Mouse (Mus musculus): Measurements from ENCODE around the gene Ddx5. TPM values are rescaled to one million over a fixed set of nuclear protein-coding genes. Genes with fewer than 3 reads are reported as not detected.

The Ddx5 gene
- polyA plus RNA-seq (2016; fragmentation: Nextera tagmentation; extraction: Ambion mirVana) = 319 and 354 TPM in 2 replicates

DNA sequence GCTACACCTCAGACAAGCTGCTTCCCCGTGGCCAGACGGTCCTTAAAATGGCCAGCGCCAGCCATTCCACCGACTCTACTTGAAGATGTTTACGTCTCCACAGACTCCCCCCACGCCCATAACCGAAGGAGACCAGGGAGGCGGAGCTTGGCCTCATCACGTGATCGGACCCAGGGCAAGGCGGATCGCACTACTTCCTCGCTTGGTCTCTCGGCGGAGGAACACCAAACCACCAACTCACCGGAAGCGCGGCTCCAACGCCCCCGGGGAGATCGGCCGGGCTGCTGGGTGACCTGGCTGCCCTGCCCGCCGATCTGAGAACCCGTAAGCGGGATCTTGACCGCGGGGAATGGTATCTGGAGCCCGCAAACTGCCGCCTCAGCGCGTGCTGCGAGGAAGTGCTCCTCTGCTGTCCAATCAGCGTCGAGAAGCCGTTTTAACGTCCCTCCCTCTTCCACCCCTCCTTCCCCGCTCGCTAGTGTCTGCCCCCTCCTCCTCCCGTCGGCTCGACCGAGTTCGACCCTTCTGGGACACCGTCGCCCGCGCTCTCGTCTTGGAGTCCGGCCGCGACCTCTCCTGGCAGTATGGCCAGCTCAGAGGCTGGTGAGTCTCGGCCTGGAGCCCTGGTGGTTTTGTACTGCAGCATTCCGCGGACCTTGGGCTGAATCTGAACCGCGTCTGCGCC lies at the start of gene Ddx5, which contains the start of gene Cep95:
Gene Ddx5 (minus strand): TSS at position 411 of the 685 bp plus-strand sequence.
Gene Cep95 (plus strand): TSS at position 478 of the 685 bp plus-strand sequence.
- peaks cover 65% of the 10 kb centered on the region for H3K36me3 ChIP-seq
- DNase-seq (ENCODE audit: low spot score) = peak; percentile 97
- under 1% methylated on average over 58 of the region's 58 CpGs for WGBS

DNA sequence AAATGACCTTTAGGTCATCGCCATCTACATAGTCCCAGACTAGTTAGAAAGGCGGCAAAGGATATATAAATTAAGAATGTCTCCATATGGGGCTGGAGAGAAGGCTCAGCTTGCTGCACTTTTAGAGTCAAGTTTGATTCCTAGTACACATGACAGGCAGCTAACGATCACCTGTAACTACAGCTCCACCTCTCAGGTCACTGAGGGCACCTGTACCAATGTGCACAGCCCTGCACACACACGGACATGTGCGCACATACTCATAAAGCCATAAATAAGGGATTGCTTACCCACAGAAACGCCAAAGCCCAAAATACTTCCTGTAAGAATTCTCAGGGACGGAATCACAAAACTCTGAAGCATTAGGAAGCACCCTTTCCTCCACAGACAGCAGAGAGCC lies 39.1 kb upstream of the Ddx5 start:
- no peak for DNase-seq (ENCODE audit: low spot score)
- Histone ChIP-seq H3K27me3 (ENCODE audit: low read depth, poor library complexity, severe bottlenecking) (no peaks in the 10 kb centered on the region), H3K4me3 (no peak overlapping the region), H3K36me3 (peaks cover 97% of the 10 kb centered on the region), H3K4me1 (no peaks in the 10 kb centered on the region), H3K9me3 (replicated peaks) (no peaks in the 10 kb centered on the region), H3K27ac (no peak overlapping the region)
- 93% methylated on average over 7 of the region's 7 CpGs for WGBS

More for the DNA sequence above, at the start of gene Ddx5, which contains the start of gene Cep95:
- no peaks in the 10 kb centered on the region for H3K27me3 ChIP-seq (ENCODE audit: low read depth, poor library complexity, severe bottlenecking)
- peak within 1 kb of the TSS; percentile 96 for H3K4me3 ChIP-seq
- peak within 1 kb of the TSS; percentile 100 for H3K27ac ChIP-seq
- peaks cover 22% of the 10 kb centered on the region for H3K4me1 ChIP-seq
- no peaks in the 10 kb centered on the region for H3K9me3 ChIP-seq (replicated peaks)

DNA sequence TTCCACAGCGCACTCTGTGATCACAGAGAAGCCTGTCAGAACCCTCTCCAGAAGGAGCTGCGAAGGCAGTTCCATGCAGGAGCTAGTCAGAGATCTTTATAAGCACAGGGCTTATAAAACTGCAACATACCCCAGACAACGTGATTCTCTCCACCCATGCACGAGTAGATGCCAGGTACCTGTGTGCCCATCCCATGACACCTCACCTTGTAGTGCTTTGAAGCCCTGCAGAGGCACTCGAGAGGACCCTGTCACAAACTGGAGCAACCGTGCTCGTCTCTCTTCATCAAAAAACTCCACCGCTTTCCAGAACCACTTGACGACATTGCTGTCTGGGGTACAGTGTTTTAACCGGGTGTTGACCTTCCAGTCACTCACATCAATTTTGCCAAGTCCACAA lies 35.4 kb upstream of the Ddx5 start:
- H3K27me3 ChIP-seq (ENCODE audit: low read depth, poor library complexity, severe bottlenecking) = no peaks in the 10 kb centered on the region
- no peaks in the 10 kb centered on the region for H3K9me3 ChIP-seq (replicated peaks)
- no peak overlapping the region for H3K4me3 ChIP-seq
- DNase-seq (ENCODE audit: low spot score) = no peak
- H3K36me3 ChIP-seq = peaks cover 98% of the 10 kb centered on the region
- no peaks in the 10 kb centered on the region for H3K4me1 ChIP-seq
- no peak overlapping the region for H3K27ac ChIP-seq
- whole genome bisulfite sequencing = 90% methylated on average over 10 of the region's 10 CpGs

DNA sequence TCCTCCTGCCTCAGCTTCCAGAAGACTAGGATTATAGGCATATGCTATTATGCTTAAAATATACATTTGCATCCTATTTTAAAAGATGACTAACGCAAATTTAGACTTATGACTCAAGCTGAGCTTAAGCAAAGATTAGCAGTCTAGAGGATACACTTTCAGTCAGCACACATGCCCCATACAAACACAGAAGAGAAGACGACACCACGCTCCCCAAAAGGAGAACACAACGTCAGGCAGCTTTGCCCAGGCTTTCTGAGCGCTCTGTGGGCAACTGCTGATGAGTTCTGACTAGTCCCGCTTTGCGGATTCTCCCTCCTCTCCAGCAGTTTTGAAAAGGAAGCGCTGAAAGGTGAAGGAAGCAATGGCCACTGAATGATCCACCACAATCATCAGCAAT lies 34.8 kb upstream of the Ddx5 start:
- Histone ChIP-seq H3K27ac (no peak overlapping the region), H3K4me1 (no peaks in the 10 kb centered on the region), H3K4me3 (no peak overlapping the region), H3K9me3 (replicated peaks) (no peaks in the 10 kb centered on the region), H3K27me3 (ENCODE audit: low read depth, poor library complexity, severe bottlenecking) (no peaks in the 10 kb centered on the region), H3K36me3 (peaks cover 98% of the 10 kb centered on the region)
- no peak for DNase-seq (ENCODE audit: low spot score)
- WGBS = 96% methylated on average over 8 of the region's 8 CpGs

DNA sequence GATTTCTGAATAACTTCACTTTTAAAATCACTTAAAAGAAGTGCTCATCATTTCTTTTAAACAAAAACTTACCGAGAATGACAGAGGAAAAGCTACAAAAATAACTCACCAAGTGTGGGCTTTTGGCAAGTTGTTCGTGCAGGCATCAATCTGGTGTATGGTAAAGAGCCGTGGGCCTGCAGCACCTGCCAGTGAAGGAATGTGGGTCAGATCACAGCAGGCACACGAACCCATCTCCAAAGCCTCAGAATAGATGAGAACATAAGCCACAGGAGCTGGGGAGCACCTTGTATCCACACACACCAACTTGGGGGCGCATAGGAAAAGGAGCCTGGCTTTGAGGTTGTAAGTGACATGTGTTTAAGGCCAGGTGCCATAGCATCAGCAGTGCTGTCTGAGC lies 33.9 kb upstream of the Ddx5 start:
- peaks cover 98% of the 10 kb centered on the region for H3K36me3 ChIP-seq
- WGBS = 90% methylated on average over 5 of the region's 5 CpGs
- H3K4me1 ChIP-seq = no peaks in the 10 kb centered on the region
- H3K4me3 ChIP-seq = no peak overlapping the region
- H3K9me3 ChIP-seq (replicated peaks) = no peaks in the 10 kb centered on the region
- no peak overlapping the region for H3K27ac ChIP-seq
- no peak for DNase-seq (ENCODE audit: low spot score)
- no peaks in the 10 kb centered on the region for H3K27me3 ChIP-seq (ENCODE audit: low read depth, poor library complexity, severe bottlenecking)

DNA sequence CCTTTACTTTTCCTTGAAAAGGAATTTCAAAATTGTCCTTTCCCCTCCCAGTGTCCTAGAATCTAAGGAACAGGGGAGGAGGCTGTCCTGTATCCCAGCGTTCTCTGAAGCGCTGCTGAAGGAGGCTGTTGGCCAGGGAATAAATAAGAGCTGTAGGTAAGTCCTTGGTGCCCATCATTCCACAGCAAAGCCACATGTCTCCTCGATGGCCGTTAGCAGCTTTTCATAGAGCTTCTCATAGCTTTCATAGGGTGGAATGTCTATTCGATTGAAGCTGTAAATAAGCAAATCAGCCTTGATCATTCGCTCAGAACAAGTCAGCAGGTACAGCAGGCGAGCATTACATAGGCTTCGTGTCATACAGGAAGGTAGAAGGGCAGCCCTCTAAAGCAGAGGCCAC lies 33.5 kb upstream of the Ddx5 start:
- no peak for DNase-seq (ENCODE audit: low spot score)
- Histone ChIP-seq H3K27ac (no peak overlapping the region), H3K4me1 (no peaks in the 10 kb centered on the region), H3K9me3 (replicated peaks) (no peaks in the 10 kb centered on the region), H3K36me3 (peaks cover 98% of the 10 kb centered on the region), H3K27me3 (ENCODE audit: low read depth, poor library complexity, severe bottlenecking) (no peaks in the 10 kb centered on the region), H3K4me3 (no peak overlapping the region)
- 95% methylated on average over 8 of the region's 8 CpGs for WGBS

DNA sequence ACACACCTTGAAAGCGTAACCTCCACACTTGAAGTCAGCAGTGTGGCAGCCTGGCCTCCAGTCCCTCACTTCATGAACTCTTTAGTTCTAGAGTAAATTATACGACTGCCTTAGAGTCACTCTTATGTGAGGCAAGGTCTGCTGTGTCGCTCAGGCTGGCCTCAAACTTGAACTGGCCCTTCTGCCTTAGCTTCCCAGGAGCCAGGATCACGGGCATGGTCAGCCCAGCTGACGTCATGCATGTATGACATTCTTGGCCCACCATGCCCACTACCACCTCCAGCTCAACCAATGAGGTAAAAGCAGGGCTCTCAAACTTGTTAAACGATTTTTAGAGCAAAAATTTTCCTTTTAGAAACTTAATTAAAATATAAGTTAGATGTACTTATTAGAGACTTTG lies 32.4 kb upstream of the Ddx5 start:
- WGBS = 86% methylated on average over 6 of the region's 6 CpGs
- H3K4me3 ChIP-seq = no peak overlapping the region
- no peak for DNase-seq (ENCODE audit: low spot score)
- no peaks in the 10 kb centered on the region for H3K9me3 ChIP-seq (replicated peaks)
- no peaks in the 10 kb centered on the region for H3K27me3 ChIP-seq (ENCODE audit: low read depth, poor library complexity, severe bottlenecking)
- peaks cover 98% of the 10 kb centered on the region for H3K36me3 ChIP-seq
- H3K27ac ChIP-seq = no peak overlapping the region
- no peaks in the 10 kb centered on the region for H3K4me1 ChIP-seq

DNA sequence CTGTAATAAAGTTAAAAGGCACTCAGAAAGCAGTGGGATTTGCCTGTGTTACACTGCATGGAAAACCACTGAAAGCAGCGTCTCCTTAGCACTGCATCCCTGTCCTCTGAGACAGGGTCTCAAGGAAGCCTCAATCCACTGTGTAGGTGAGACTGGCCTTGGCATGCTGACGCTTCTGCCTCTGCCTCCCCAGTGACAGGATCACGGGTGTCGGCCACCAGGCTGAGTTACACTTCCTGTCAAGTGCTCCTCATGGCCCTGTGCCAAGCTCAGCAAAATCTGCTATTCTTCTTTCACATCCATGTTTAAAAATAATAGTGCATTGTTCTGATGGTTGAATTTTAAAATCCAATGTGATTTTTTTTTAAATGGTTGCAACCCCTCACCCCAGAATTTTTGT lies 32.0 kb upstream of the Ddx5 start:
- H3K36me3 ChIP-seq = peaks cover 98% of the 10 kb centered on the region
- H3K9me3 ChIP-seq (replicated peaks) = no peaks in the 10 kb centered on the region
- 75% methylated on average over 4 of the region's 4 CpGs for WGBS
- H3K4me1 ChIP-seq = no peaks in the 10 kb centered on the region
- no peak overlapping the region for H3K27ac ChIP-seq
- H3K4me3 ChIP-seq = no peak overlapping the region
- no peaks in the 10 kb centered on the region for H3K27me3 ChIP-seq (ENCODE audit: low read depth, poor library complexity, severe bottlenecking)
- no peak for DNase-seq (ENCODE audit: low spot score)

DNA sequence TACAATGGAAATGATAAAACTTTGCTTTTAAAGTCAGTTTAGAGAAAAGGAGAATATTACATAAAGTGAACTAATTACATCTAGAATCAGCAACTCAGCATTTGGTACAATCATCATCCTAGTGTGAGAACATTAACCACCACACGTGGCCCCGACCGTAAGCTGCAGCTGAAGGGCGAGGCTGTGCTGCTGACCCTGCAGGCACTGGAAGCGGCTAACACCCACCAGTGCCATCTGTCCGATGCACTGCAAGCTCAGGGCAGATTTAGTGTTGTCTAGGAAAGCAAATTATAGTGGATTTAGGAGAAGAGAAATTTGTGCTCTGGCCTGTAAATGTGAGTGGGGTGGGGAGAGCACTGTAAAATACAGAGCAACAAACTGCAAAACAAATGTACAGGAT lies 31.3 kb upstream of the Ddx5 start:
- no peaks in the 10 kb centered on the region for H3K9me3 ChIP-seq (replicated peaks)
- H3K4me1 ChIP-seq = no peaks in the 10 kb centered on the region

DNA sequence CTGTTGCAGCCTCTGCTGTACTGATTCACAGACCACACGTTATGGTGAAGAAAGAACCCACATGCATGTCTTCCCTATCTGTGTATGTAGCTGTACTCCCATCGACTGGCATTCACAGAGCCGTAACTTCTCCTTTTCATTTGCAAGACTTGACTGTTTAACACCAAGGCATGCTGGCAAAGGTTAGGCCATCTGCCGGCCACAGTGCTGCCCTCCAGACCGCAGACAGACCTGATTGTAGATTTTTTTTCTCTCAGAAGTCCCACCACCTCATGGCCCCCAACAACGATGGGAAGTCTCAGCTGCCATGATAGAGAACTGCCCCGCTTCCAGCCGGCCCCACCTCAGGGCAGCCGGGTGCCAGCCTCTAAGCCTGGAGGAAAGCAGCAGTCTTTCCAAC lies 30.6 kb upstream of the Ddx5 start:
- H3K4me1 ChIP-seq = no peaks in the 10 kb centered on the region
- 91% methylated on average over 9 of the region's 9 CpGs for WGBS
- no peaks in the 10 kb centered on the region for H3K9me3 ChIP-seq (replicated peaks)
- H3K36me3 ChIP-seq = peaks cover 98% of the 10 kb centered on the region
- no peak for DNase-seq (ENCODE audit: low spot score)
- no peaks in the 10 kb centered on the region for H3K27me3 ChIP-seq (ENCODE audit: low read depth, poor library complexity, severe bottlenecking)
- no peak overlapping the region for H3K4me3 ChIP-seq
- no peak overlapping the region for H3K27ac ChIP-seq

More for the DNA sequence above, 31.3 kb upstream of the Ddx5 start:
- DNase-seq (ENCODE audit: low spot score) = no peak
- H3K36me3 ChIP-seq = peaks cover 98% of the 10 kb centered on the region
- no peak overlapping the region for H3K27ac ChIP-seq
- 86% methylated on average over 6 of the region's 6 CpGs for WGBS
- no peaks in the 10 kb centered on the region for H3K27me3 ChIP-seq (ENCODE audit: low read depth, poor library complexity, severe bottlenecking)
- no peak overlapping the region for H3K4me3 ChIP-seq

DNA sequence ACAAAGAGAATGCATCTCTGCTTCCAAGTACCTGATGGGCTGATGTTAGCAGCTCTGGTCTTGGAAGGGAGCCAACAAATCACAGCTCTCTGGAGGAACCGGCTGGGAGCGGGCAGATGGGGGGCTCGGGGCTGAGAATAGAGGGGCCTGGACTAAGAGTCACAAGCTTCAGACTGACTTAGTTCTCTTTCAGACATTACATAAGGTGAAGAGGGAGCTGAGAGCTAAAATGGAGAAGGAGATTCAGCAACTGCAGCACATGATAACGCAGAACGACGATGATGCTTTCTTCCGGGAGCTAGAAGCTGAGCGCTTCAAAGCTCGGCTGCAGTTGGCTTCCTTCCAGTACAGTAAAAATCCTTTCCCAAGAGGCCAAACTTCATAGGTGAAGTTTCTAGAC lies 29.4 kb upstream of the Ddx5 start:
- WGBS = 93% methylated on average over 9 of the region's 9 CpGs
- H3K36me3 ChIP-seq = peaks cover 99% of the 10 kb centered on the region
- DNase-seq (ENCODE audit: low spot score) = no peak
- H3K4me3 ChIP-seq = no peak overlapping the region
- no peaks in the 10 kb centered on the region for H3K9me3 ChIP-seq (replicated peaks)
- H3K27me3 ChIP-seq (ENCODE audit: low read depth, poor library complexity, severe bottlenecking) = no peaks in the 10 kb centered on the region
- H3K27ac ChIP-seq = no peak overlapping the region
- H3K4me1 ChIP-seq = no peaks in the 10 kb centered on the region

DNA sequence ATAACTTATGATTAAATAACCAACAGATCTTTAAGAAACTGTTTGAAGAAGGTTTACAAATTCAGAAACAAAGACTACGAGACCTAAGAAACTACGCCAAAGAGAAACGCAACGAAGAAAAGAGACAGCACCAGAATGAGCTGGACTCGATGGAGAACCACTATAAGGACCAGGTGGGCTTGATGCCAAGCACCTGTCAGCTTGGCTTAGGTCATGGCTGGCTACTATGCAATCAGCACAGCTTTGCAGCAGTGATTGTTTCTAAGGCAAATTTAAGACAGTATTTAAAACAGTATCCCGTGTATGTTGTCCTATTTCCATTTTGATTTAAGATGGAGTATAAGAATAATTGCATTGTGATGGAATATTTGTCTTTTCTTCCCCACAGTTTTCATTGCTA lies 28.8 kb upstream of the Ddx5 start:
- H3K27me3 ChIP-seq (ENCODE audit: low read depth, poor library complexity, severe bottlenecking) = no peaks in the 10 kb centered on the region
- H3K27ac ChIP-seq = no peak overlapping the region
- H3K4me3 ChIP-seq = no peak overlapping the region
- no peaks in the 10 kb centered on the region for H3K9me3 ChIP-seq (replicated peaks)
- no peak for DNase-seq (ENCODE audit: low spot score)
- H3K36me3 ChIP-seq = peaks cover 99% of the 10 kb centered on the region
- WGBS = 96% methylated on average over 6 of the region's 6 CpGs
- H3K4me1 ChIP-seq = no peaks in the 10 kb centered on the region

DNA sequence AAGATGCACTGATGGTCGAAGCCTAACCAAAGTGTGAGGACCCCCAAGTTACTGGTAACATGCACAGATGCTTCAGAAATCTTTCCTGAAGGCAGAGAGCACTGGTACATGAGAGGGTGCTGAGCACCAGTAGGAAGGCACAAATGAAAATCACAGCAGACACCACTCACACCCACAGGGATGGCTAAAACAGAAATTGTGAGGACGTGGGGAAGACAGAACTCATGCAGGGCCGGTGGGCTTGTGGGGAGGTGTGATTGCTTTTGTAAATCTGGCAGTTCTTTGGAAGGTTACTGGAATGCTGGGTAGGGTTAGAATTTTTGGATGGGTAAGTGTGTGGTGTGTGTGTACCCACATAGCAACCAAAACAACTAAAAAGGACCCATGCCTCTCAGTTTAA lies 28.2 kb upstream of the Ddx5 start:
- Histone ChIP-seq H3K27ac (no peak overlapping the region), H3K4me1 (no peaks in the 10 kb centered on the region), H3K9me3 (replicated peaks) (no peaks in the 10 kb centered on the region), H3K4me3 (no peak overlapping the region), H3K27me3 (ENCODE audit: low read depth, poor library complexity, severe bottlenecking) (no peaks in the 10 kb centered on the region), H3K36me3 (peaks cover 99% of the 10 kb centered on the region)
- 93% methylated on average over 3 of the region's 3 CpGs for WGBS
- no peak for DNase-seq (ENCODE audit: low spot score)

DNA sequence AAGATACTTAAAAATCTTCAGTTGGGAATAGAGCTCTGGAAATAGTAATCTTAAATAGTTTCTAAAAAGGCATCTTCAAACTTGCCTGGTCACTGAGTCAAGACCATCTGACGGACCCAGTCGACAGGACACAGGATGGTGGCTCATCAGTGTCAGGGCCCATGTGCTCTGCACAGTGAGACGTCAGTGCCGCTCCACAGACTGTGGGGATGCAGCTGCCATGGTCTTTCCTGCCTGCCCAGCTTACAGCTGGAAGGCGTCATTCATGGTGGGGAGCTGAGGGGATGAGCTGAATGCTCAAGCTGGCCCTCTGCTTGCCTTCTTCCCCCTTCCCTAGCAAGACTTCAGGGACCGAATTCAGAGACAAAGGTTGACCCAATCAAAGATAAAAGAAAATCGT lies 27.3 kb upstream of the Ddx5 start:
- peaks cover 99% of the 10 kb centered on the region for H3K36me3 ChIP-seq
- H3K27ac ChIP-seq = no peak overlapping the region
- H3K27me3 ChIP-seq (ENCODE audit: low read depth, poor library complexity, severe bottlenecking) = no peaks in the 10 kb centered on the region
- H3K4me3 ChIP-seq = no peak overlapping the region
- 90% methylated on average over 7 of the region's 7 CpGs for WGBS
- H3K4me1 ChIP-seq = no peaks in the 10 kb centered on the region
- no peaks in the 10 kb centered on the region for H3K9me3 ChIP-seq (replicated peaks)
- DNase-seq (ENCODE audit: low spot score) = no peak
